Mouse (Mus musculus) limb, embryonic 11.5 days (tissue): ENCODE measurements around the gene Eri2. TPM values are rescaled to one million over a fixed set of nuclear protein-coding genes. Genes with fewer than 3 reads are reported as not detected.
"Not testable (repeated sequence)": the region's sequence is repeated elsewhere in the genome, so short reads cannot be mapped to it uniquely, and the experiment has no call there.

Experiments used
- ATAC-seq: fragments of 200-750 bp; cut with Nextera tagmentation; 2 replicates; pipeline ENCODE4 v1.8.0; 2017; ENCODE audit warnings: low read depth; ENCODE audit not compliant: insufficient number of reproducible peaks, low FRiP score, low TSS enrichment
- DNase-seq: peaks from one replicate; pipeline ENCODE4 v3.0.0-alpha.2; 2015; ENCODE audit warnings: low spot score
- H3K27ac ChIP-seq: fragments of 300-500 bp; sonication (generic); replicated peaks from 2 replicates; pipeline ENCODE4 v1.5.1; 2014; ENCODE audit warnings: low read depth, mild to moderate bottlenecking, low read length
- H3K27me3 ChIP-seq: fragments of 300-500 bp; sonication (generic); 2 replicates; pipeline ENCODE4 v1.6.1; 2014; ENCODE audit warnings: mild to moderate bottlenecking, low read length, mixed read lengths; ENCODE audit not compliant: control insufficient read depth, insufficient read depth
- H3K36me3 ChIP-seq: fragments of 300-500 bp; sonication (generic); 2 replicates; pipeline ENCODE4 v1.6.1; 2014; ENCODE audit warnings: mild to moderate bottlenecking, low read length, moderate library complexity, mixed read lengths; ENCODE audit not compliant: control insufficient read depth, insufficient read depth
- H3K4me1 ChIP-seq: fragments of 300-500 bp; sonication (generic); 2 replicates; pipeline ENCODE4 v1.6.1; 2014; ENCODE audit warnings: low read length, mixed read lengths; ENCODE audit not compliant: control insufficient read depth, insufficient read depth
- H3K4me2 ChIP-seq: fragments of 300-500 bp; sonication (generic); 2 replicates; pipeline ENCODE4 v1.6.1; 2014; ENCODE audit warnings: low read depth, mild to moderate bottlenecking, moderate library complexity; ENCODE audit not compliant: severe bottlenecking
- H3K4me3 ChIP-seq: fragments of 300-500 bp; sonication (generic); 2 replicates; pipeline ENCODE4 v1.5.1; 2014; ENCODE audit warnings: low read depth, low read length
- H3K9ac ChIP-seq: fragments of 300-500 bp; sonication (generic); 2 replicates; pipeline ENCODE4 v1.6.1; 2014; ENCODE audit warnings: mild to moderate bottlenecking, low read length
- H3K9me3 ChIP-seq: fragments of 300-500 bp; sonication (generic); 2 replicates; pipeline ENCODE4 v1.6.1; 2016; ENCODE audit warnings: low read length; ENCODE audit not compliant: control insufficient read depth
- WGBS: fragments of 180-500 bp; shearing (Covaris S2); extraction: QIAGEN DNeasy Blood & Tissue Kit; methylation state at CpG from one replicate; pipeline ENCODE4 v1.1.7; 2014; 5-methylcytosine and 5-hydroxymethylcytosine counted together
- polyA plus RNA-seq: library from polyadenylated mRNA; unstranded; fragments of >200 nt; fragmentation: Nextera tagmentation; extraction: Ambion mirVana; gene quantifications from 2 replicates; pipeline ENCODE4 v1.2.1, GENCODE M21; 2014

Gene Eri2
- polyA plus RNA-seq, 1 experiment from 2014 or later = 32.3 TPM

GRCm38 (mm10) chr7:119760527-119760951 is 33.3 kb downstream of the Eri2 start, which contains the start of gene Acsm3:
Gene Acsm3 (plus strand): TSS chr7:119760923.
- 46% methylated on average over 11 of the region's 11 CpGs for WGBS
- DNase-seq (no peak), ATAC-seq (no peak)

GRCm38 (mm10) chr7:119753696-119754095 is 40.2 kb downstream of the Eri2 start:
- DNase-seq = no peak
- Histone ChIP-seq H3K4me3 (no peak overlapping the region), H3K9ac (no peak overlapping the region), H3K9me3 (no peaks in the 10 kb centered on the region), H3K36me3 (no peaks in the 10 kb centered on the region), H3K27ac (no peak overlapping the region), H3K4me1 (no peaks in the 10 kb centered on the region), H3K4me2 (no peak overlapping the region), H3K27me3 (no peaks in the 10 kb centered on the region)
- 88% methylated on average over 1 of the region's 1 CpGs for WGBS
- ATAC-seq = no peak

More at GRCm38 (mm10) chr7:119760527-119760951, 33.3 kb downstream of the Eri2 start, which contains the start of gene Acsm3:
- Histone ChIP-seq H3K4me3 (no peak within 1 kb of the TSS), H3K27me3 (no peaks in the 10 kb centered on the region), H3K36me3 (no peaks in the 10 kb centered on the region), H3K27ac (no peak within 1 kb of the TSS), H3K9ac (no peak within 1 kb of the TSS), H3K4me2 (no peak within 1 kb of the TSS), H3K4me1 (no peaks in the 10 kb centered on the region), H3K9me3 (no peaks in the 10 kb centered on the region)

GRCm38 (mm10) chr7:119749942-119750341 is 43.9 kb downstream of the Eri2 start:
- no peak overlapping the region for H3K4me2 ChIP-seq
- no peaks in the 10 kb centered on the region for H3K27me3 ChIP-seq
- 67% methylated on average over 2 of the region's 2 CpGs for WGBS
- DNase-seq (no peak), ATAC-seq (no peak)
- H3K36me3 ChIP-seq = no peaks in the 10 kb centered on the region
- H3K27ac ChIP-seq = no peak overlapping the region
- H3K9me3 ChIP-seq = no peaks in the 10 kb centered on the region
- H3K4me3 ChIP-seq = no peak overlapping the region
- no peak overlapping the region for H3K9ac ChIP-seq
- no peaks in the 10 kb centered on the region for H3K4me1 ChIP-seq

GRCm38 (mm10) chr7:119748761-119749160 is 45.1 kb downstream of the Eri2 start:
- H3K27me3 ChIP-seq = no peaks in the 10 kb centered on the region
- no peak overlapping the region for H3K4me3 ChIP-seq
- no peak overlapping the region for H3K4me2 ChIP-seq
- no peaks in the 10 kb centered on the region for H3K36me3 ChIP-seq
- no peak overlapping the region for H3K27ac ChIP-seq
- H3K4me1 ChIP-seq = no peaks in the 10 kb centered on the region
- H3K9ac ChIP-seq = no peak overlapping the region
- no peaks in the 10 kb centered on the region for H3K9me3 ChIP-seq
- no peak for ATAC-seq
- DNase-seq = no peak
- 71% methylated on average over 1 of the region's 2 CpGs for WGBS

GRCm38 (mm10) chr7:119745869-119746268 is 48.0 kb downstream of the Eri2 start:
- Histone ChIP-seq H3K27me3 (no peaks in the 10 kb centered on the region), H3K9ac (no peak overlapping the region), H3K4me3 (no peak overlapping the region), H3K27ac (no peak overlapping the region), H3K4me2 (no peak overlapping the region), H3K4me1 (no peaks in the 10 kb centered on the region), H3K9me3 (no peaks in the 10 kb centered on the region), H3K36me3 (no peaks in the 10 kb centered on the region)
- ATAC-seq (no peak), DNase-seq (no peak)
- 78% methylated on average over 1 of the region's 1 CpGs for WGBS

GRCm38 (mm10) chr7:119744321-119744720 is 49.5 kb downstream of the Eri2 start:
- no peaks in the 10 kb centered on the region for H3K4me1 ChIP-seq
- DNase-seq (peak; percentile 61), ATAC-seq (peak; percentile 57; the same call in 1 of the 2 replicates)
- no peaks in the 10 kb centered on the region for H3K9me3 ChIP-seq
- 8% methylated on average over 34 of the region's 34 CpGs for WGBS
- peak overlapping the region; percentile 29; the same call in 1 of the 2 replicates for H3K4me2 ChIP-seq
- no peaks in the 10 kb centered on the region for H3K36me3 ChIP-seq
- no peak overlapping the region for H3K9ac ChIP-seq
- no peak overlapping the region for H3K27ac ChIP-seq
- no peaks in the 10 kb centered on the region for H3K27me3 ChIP-seq
- H3K4me3 ChIP-seq = no peak overlapping the region

GRCm38 (mm10) chr7:119739798-119740468 is 53.9 kb downstream of the Eri2 start:
- Histone ChIP-seq H3K4me2 (peak overlapping the region; percentile 31; the same call in 1 of the 2 replicates), H3K4me3 (peak overlapping the region; percentile 30)
- not testable (repeated sequence) for H3K9ac ChIP-seq, H3K4me1 ChIP-seq, H3K27me3 ChIP-seq, DNase-seq, H3K36me3 ChIP-seq, H3K9me3 ChIP-seq, H3K27ac ChIP-seq
- ATAC-seq = peak; percentile 70; the same call in 1 of the 2 replicates
- WGBS = 5% methylated on average over 22 of the region's 44 CpGs

GRCm38 (mm10) chr7:119738877-119739276 is 55.0 kb downstream of the Eri2 start:
- Histone ChIP-seq H3K36me3 (no peaks in the 10 kb centered on the region), H3K4me2 (no peak overlapping the region), H3K9me3 (no peaks in the 10 kb centered on the region), H3K27ac (no peak overlapping the region), H3K4me3 (no peak overlapping the region), H3K27me3 (no peaks in the 10 kb centered on the region), H3K9ac (no peak overlapping the region), H3K4me1 (no peaks in the 10 kb centered on the region)
- ATAC-seq (no peak), DNase-seq (no peak)
- WGBS = 86% methylated on average over 2 of the region's 2 CpGs
